Mouse (Mus musculus) left cerebral cortex, postnatal 4 days (tissue): Measurements from ENCODE around the gene Myd88. TPM values are rescaled to one million over a fixed set of nuclear protein-coding genes. Genes with fewer than 3 reads are reported as not detected.

ENCODE experiments used
- DNase-seq: peaks from one replicate; pipeline ENCODE4 v3.0.0-alpha.2; 2022
- intact Hi-C: fragments of 180-260 bp; cut with DNase I; formaldehyde crosslinking; loops from one replicate; pipeline ENCODE4 v1.15.1; 2025
- total RNA-seq, 2 experiments: library from RNA; stranded (reverse); gene quantifications; 2 replicates each; pipeline ENCODE4 v1.2.3; 2021

The Myd88 gene
- total RNA-seq, 2 experiments from 2014 or later, result 4.8 to 5.2 TPM

- intact Hi-C loops, result no loop called here
- no peak for DNase-seq
Measured at GRCm38 (mm10) chr9:119313096-119313495, 28.1 kb downstream of the Myd88 start.

GRCm38 (mm10) chr9:119309067-119309466 lies 32.1 kb downstream of the Myd88 start:
- DNase-seq, result no peak

GRCm38 (mm10) chr9:119305863-119306262 lies 35.3 kb downstream of the Myd88 start:
- intact Hi-C loops, result no loop called here
- no peak for DNase-seq

More at GRCm38 (mm10) chr9:119309067-119309466, 32.1 kb downstream of the Myd88 start:
- intact Hi-C loops, result no loop called here

- intact Hi-C loops, result no loop called here
- DNase-seq, result no peak
Measured at GRCm38 (mm10) chr9:119298563-119298962, 42.6 kb downstream of the Myd88 start.

GRCm38 (mm10) chr9:119297696-119298095 lies 43.5 kb downstream of the Myd88 start:
- intact Hi-C loops, result no loop called here
- no peak for DNase-seq

- DNase-seq, result no peak
- intact Hi-C loops, result no loop called here
Measured at GRCm38 (mm10) chr9:119290791-119291190, 50.4 kb downstream of the Myd88 start.

Other genes starting within 250 kb of the Myd88 start
- gene Plcd1, start 247.9 kb downstream of the Myd88 start, total RNA-seq, result 10 to 100 TPM; 16.3 to 17.3 TPM
- 1 to 10 TPM in 1 of 2 experiments, under 1 TPM in 1; 0.82 to 2.6 TPM for gene Dlec1, start 238.9 kb downstream of the Myd88 start, total RNA-seq
- gene Acaa1b, start 184.3 kb downstream of the Myd88 start, total RNA-seq, result 1 to 10 TPM; 2.2 to 3.7 TPM
- not detected for gene Gm47289, start 182.2 kb downstream of the Myd88 start, total RNA-seq
- not detected for gene Slc22a13, start 132.3 kb downstream of the Myd88 start, total RNA-seq
- gene Oxsr1, start 19.0 kb downstream of the Myd88 start, total RNA-seq, result 10 to 100 TPM; 53.4 to 53.8 TPM
- gene Acaa1a, start 1.7 kb downstream of the Myd88 start, total RNA-seq, result 10 to 100 TPM; 58.3 to 73.2 TPM
- 1 to 10 TPM; 2.9 to 3.5 TPM for gene Xylb, start 16.0 kb upstream of the Myd88 start, total RNA-seq
- gene Slc22a14, start 24.1 kb upstream of the Myd88 start, total RNA-seq, result not detected
- 10 to 100 TPM; 23.8 to 24.6 TPM for gene Acvr2b, start 60.7 kb upstream of the Myd88 start, total RNA-seq
- gene Exog, start 103.5 kb upstream of the Myd88 start, total RNA-seq, result 10 to 100 TPM; 28.8 to 29.0 TPM
- gene Scn5a, start 237.6 kb upstream of the Myd88 start, total RNA-seq, result 1 to 10 TPM; 1.4 to 4.4 TPM